Mouse (Mus musculus): ENCODE data around the gene Sectm1b.

DNA sequence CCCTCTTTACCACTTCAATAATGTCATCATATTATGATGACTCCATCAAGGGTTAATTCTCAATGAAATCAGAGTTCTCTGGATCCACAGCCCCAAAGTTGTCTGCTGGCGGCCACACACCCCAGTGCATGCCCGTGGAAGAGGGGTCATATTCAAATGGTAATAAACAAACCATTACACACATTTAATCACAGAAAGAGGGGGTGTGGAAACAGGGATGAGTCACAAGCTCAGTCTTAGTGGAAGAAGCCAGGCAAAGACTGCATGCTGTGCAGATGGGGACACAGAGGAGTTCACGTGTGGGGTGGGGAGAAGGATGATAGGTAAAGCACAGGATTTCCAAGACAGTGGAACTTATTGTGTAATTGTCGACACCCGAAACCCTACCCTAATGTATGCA is 59.1 kb downstream of the Sectm1b start:
- TF ChIP-seq CTCF (IDR thresholded peaks at IDR 0.05; ENCODE audit: control insufficient read depth, insufficient read depth, insufficient read length) (no peak), MAX (IDR thresholded peaks at IDR 0.05) (no peak), MYOG (IDR thresholded peaks at IDR 0.05; ENCODE audit: control insufficient read depth, extremely low read depth, insufficient read length) (no peak), USF1 (IDR thresholded peaks at IDR 0.05; ENCODE audit: low read depth) (no peak)

Measured in C2C12 (cell line).